Mouse (Mus musculus) heart, postnatal 4 days (tissue): ENCODE measurements around the gene Cckbr. TPM values are rescaled to one million over a fixed set of nuclear protein-coding genes. Genes with fewer than 3 reads are reported as not detected.

Source experiments
- DNase-seq: peaks from one replicate; pipeline ENCODE4 v3.0.0; 2021
- total RNA-seq, 2 experiments: library from RNA; stranded (reverse); gene quantifications; 2 replicates each; pipeline ENCODE4 v1.2.3; 2021

The Cckbr gene
- not detected for total RNA-seq

DNA sequence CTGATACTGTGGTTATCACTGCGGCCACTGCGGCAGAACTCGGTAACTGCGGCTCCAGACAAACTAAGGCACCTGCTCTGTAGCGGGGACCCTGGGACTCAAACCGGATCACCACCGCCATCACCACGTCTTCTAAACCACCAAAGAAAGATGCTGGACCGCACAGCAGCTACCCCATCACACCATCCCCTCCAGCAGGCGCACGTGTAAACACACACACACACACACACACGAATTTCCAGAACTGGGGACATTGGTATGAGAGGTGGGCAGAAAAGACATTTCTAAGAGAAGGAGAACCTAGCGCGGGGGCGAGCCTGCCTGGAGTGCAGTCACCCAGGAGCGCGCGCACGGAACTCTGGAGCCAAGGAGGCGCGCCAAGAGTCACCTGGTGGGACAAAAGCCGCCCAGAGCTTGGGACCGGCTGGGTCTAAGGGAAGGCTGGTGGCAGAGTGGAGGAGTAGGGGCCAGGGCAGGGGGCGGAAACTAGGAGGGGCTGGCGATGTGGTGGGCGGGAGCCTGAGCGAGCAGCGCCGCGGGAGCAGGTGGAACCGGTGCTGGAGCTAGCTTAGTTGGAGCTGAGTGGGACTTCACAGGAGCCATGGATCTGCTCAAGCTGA, at the start of gene Cckbr:
Gene Cckbr (plus strand): TSS at position 308 of the 620 bp plus-strand sequence.
- no peak for DNase-seq

DNA sequence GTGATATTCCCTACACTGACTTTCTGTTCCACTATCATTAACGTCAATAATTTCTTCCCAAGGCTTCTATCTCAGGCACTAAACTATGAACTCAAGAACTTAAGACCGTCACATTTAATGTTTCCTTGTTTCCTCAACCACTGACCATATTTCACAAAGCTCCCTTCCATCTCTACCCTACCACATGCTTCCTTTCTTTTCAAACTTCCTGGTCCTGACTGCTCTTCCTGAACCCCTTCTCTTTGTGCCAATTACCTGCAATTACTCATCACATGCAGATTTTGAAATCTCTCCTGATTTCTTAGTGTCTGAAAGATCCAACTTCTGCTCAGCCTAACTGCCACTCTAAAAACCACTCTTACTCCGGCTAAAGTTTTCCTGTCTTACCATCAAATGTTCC, 45.2 kb upstream of the Cckbr start:
- DNase-seq, result no peak

DNA sequence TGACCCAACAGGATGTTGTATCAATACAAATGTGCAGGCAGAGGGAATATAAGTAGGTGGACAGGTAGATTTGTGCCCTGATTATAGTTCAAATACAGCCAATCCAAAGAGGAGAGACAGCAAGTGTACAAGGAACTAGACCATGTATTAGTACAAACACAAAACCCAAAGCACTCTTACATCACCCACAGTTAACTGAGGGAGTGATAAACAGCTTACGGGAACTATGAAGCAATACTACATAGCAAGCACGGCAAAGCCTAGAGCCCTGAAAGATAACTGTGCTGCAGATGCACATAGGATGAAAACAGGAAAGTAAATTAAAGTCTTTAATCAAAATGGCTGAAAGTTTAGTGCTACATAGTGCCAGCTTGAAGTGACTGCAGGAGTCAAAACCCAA, 37.8 kb upstream of the Cckbr start:
- DNase-seq, result no peak

DNA sequence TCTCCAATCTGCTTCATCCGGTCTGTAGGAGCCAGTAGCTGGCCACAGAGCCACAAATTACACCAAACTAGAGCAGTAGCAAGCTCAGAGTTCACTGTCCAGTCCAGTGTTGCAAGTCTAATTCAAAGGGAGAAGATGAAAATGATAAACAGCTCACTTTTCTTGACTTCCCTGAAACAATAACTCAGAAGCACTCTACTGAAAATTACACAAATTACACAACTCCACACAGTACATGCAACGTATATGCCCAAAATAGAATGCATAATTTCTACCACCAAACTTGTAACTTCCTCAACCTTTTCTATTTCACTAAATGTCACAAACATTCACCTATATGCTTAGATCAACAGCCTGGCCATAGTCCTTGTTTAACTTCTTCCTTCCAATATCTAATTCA, 35.3 kb upstream of the Cckbr start:
- DNase-seq, result no peak

DNA sequence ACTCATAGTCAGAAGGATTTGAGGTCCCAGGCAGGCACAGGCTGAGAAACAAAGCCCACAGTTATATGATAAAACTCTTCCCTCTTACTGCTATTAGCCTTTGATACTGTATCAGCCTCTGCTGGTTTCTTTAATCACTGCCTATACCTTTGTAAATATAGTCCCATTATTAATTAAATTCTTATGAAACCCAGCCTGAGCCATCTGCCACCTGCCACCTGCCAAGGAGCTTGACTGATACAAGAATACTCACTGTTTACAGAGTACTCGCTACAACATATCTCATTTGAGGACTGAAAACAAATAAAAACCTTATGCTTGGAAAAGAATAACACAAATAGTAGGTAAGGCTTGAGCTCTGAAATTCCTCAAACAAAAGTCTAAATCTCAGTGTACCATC, 30.9 kb upstream of the Cckbr start:
- no peak for DNase-seq

DNA sequence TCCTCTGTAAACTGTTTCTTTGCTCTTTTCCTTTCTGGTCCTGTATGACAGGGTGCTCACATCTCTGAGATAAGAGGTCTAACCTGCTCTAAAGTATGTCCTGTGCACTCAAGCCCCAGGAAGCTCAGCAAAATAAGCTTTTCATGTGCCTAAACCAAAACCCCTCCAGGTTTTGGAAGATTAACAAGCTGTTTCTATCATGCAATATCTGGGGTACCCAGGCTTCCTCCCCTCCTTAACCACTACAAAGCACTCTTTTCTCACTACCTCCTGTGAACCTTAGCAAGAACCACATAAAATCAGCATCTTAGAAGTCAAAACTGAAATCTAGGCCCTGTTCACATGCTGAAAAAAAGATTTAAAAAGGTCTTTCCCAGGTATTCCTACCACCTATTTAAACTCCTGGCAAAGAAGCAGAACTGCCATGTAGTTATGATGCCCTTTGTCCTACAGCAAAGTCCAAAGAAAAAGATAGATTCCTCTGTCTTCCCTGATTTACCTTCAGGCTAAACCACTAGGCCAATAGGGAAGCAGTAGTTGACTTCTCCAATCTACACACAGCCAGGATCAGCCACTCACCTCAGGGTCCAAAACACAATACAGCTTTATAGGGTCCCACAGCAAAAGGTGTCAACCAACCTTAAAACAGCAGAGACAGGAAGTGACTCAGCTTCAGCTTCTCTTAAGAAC, 30.3 kb upstream of the Cckbr start:
- no peak for DNase-seq

DNA sequence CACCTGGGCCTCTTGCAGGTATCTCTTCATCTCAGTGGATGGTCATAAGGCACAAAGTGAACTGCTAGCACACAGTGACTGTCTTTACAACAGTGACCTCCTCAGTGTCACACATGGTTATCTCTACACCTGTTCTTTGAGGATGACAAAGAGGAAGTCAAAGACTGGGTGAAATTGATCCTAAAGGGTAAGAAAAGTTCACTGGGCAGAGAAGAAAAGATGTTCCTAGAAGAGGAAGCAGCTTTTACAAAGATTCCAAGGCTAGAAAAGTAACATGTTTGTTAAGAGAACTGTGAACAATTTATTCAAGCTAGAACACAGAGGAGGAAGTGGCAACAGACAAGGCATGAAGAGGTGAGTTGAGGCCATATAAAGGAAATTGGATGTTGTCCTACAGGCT, 29.4 kb upstream of the Cckbr start:
- no peak for DNase-seq

DNA sequence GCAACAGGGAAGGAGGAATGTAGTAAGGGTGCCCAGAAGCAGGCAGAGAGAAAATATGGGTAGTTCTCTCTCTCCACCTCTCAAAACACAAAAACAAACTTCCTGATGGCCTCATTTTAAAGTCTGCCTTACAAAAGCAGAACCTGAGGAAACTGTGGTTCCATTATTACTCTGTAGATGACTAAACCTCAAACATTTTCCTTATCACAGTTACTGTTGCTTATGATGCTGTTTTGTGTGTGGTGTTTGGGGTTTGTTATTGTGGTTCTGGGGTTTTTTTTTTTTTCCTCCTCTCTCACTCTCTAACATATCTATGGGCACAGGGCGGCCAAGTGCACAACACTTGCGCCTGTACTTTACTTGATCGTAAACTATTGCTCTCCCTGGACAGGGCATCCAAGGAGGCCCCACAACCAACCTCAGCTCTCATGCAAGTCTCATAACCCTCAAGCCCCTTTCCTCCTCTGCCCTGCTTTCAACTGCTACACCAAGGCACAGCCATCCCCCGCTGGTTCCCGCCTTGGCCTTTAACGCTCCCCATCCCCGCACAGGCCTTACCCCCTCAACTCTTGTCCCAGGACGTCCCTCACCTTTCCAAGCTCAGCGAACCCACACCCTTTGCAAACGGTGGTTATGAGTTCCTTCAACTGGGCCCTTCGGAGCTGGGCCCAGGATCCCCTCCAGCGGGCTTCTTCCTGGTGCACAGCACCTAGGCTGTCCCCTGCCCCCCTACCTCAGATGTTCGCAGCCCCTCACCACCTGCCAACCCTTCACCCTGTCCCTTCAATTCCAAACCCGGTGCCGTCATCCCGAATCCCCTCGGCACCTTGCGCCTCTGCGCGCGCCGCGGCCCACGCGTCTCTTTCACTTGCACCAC, 26.2 kb upstream of the Cckbr start:
- DNase-seq, result no peak

DNA sequence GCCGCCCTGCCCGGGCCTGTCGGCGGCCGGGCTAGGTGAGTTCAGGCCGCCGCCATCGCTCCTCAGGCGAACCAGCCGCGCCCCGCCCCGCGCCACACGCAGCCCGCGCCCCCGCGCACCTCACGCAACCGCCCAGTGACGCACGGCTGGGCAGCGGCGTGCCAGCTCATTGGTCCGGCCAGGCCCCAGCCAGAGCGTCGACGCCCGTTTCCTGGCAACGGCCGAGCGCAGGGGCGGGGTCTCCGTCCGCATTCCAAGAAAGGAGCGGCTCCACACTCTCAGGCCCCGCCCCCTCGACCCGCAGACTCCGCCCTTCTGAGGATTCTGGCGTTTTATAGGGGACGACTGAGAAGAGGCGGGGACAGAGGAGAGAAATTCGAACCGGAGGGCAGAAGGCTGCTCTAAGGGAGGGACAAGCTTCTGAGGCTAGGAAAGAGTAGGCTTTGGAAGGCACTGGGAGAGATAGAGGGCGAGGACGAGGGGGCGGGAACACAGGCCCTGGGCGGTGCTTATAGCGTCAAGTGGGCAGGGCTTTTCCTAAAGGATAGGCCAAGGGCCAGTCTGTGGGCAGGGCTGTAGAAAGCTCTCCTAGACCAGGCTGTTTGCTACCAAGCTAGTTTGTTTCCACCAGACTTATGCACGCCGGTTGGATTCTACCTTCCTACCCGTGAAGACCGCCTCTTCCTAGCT, 25.5 kb upstream of the Cckbr start, which contains the start of gene Fam160a2:
Gene Fam160a2 (minus strand): TSS at position 120 of the 690 bp plus-strand sequence.
- peak; percentile 100 for DNase-seq

DNA sequence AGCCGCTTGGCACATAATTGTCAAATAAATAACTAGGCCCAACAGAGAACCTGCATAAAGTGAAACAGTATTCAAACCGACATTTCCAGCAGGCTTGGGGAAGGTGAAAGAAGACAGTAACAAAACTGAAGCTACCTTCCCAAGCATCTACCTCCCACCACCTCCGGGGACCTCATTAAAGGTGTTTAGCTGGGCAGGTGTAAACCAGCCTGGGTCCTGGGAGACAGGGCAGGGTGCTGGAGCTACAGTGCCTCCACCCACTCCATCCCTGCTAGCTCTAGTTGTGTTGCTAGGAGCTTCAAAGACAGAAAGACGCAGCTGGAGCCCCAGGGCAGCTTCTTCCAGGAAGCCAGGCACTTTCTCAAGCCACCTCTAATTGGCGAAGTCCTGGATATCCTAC, 21.3 kb upstream of the Cckbr start, which contains the start of gene Cnga4:
Gene Cnga4 (plus strand): TSS at position 301 of the 400 bp plus-strand sequence.
- DNase-seq, result no peak

DNA sequence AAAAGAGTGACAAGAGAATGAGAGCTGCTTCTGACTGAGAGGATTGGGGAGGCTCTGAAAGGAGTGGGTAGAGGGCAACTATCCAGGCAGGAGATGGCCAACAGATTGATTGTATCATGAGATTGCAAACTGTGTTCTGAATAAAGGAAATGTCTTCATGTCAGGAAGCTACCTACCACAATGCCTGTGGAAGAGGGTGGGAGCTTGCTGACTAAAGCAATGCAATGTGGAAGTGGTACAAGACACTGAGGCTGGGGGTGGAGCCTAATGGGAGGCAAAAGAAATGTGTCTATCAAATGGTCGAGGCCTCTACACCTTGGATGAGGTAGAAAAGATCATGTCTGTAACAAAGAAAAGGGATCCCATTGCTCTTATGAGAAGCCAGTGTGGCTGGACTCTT, 19.2 kb upstream of the Cckbr start:
- DNase-seq, result no peak

DNA sequence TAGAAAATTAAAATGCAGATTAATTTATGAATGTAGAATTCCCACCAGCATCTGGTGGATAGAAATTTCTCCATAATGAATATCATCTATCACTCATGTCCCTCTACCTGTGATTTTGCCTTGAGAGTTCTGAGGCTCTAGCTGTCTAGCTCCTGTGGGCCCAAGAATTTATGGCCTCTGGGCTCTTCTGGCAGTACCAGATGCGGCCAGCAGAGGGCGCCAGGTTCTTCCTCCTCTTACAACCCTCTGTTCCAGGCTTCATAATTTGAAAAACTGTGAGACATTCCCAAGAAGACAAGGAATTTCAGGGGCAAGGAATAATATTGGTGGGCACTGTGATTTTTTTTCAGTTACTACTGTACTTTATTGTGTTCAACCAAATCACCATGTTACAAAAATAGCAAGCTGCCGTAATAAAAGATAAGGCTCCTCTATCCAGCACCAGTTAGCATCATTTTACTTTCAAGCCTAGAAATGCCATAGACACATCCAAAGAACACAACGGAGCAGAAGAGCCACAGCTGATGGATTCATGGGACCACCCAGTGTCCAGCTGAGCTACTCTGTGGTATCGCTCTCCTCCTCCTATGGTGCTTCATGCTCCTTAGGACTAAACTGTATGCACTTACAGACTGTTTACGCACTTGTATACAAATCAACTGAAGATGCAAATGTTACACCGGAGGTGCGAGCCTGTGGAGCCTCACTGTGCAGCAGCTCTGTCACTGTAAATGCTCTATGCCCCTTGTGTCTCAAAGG, 13.5 kb upstream of the Cckbr start:
- peak; percentile 86 for DNase-seq

DNA sequence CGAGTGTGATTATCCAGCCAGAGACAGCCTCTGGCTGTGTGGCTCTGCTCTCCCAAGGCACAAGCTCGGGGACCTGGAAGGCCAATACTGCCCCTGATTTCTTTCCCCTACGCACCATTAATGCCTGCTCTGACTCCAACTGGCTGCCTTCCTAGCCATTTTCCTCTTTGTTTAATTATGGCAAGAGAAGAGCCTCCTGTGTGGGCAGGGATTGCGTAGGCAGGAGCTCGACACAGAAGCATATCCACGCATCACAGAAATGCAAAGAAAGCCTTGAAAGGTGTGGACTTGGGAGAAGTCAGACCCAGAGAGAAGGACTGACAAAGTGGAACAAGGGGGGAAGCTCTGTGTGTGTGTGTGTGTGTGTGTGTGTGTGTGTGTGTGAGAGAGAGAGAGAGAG, 11.1 kb upstream of the Cckbr start:
- no peak for DNase-seq

DNA sequence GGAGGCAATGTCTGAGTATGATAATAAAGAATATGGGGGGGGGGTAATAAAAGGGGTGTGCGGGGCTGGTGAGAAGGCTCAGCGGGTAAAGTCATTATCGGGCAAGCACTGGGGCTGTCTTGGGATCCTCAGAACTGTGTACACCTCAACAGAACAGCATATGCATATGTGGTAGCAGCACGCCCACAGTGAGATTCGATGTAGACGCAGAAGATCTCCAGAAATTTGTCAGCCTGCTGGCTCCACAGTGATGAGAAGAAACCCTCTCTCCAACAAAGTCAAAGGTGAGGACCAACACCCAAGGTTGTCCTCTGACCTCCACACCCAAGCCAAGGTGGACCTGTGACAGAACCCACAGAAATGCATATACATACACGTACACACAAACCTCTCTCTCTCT, 9.0 kb upstream of the Cckbr start:
- DNase-seq, result no peak

DNA sequence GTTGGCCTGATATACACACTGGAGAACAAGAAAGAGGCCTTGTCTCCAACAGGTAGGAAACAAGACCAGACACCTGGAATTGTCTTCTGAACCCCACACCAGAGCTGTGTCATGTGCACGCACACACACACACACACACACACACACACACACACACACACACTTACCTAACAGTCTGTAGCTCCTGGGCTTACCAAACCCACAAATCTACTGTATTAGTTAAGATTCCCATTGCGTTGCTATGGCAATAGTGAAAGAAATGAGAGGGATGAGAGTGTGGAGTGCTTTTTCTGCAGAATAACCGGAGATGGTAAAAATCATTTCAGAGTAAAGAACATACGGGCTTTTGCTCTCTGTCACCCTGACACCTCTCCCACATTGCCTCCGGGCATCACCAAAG, 7.4 kb upstream of the Cckbr start:
- DNase-seq, result no peak

DNA sequence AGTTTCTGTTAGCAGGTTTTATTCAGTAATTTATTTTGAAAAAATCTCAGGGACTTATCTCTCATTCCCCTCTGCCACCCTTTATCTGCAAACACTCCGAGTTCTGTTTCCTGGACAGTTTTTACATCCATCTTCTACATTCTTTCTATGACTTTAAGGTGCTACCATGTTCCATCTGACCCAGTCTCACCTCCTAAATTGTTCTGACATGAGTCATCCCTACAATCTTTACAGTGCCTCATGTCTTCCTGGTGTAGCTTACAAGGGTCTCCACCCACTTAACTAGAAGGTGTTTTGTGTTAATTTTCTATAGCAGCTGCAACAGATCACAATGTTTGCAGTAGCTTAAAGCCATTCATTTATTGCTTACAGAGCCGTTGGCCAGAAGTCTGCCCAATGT, 4.6 kb upstream of the Cckbr start:
- DNase-seq, result no peak

DNA sequence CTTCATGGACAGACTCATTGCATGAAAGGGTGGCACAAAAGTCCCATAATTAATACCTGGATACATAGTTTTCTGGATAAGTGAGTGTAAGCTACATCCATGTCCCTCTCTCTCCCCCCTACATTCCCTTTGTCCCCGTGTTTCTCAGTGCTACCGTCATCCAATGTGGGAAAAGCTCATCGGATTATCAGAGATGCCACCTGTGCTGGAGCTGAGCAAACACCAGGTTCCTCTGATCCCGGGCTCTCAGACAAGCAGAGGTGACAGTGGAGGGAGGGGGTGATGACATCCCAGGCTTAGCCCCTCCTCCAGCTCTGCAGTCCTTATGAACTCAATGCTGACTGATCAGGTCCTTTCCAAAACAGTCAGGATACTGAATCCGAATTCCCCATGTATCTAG, 1.2 kb upstream of the Cckbr start:
- DNase-seq, result no peak

DNA sequence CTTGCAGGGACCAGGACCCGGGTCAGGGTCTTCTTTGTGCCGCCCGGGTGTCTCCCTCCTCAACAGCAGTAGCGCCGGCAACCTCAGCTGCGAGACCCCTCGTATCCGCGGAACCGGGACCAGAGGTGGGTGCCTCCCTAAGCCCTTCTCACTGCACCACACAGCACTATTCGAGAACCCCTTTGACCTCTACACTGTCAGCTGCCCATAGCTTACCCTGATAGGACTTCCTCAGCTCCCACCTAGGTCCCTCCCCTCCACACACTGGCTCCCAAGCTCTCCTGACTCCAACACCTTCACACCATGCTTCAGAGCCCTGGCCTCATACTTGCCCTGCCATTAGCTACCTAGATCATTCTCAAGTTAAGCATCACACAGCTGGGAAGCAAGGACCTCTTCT, 520 bp downstream of the Cckbr start:
- no peak for DNase-seq

DNA sequence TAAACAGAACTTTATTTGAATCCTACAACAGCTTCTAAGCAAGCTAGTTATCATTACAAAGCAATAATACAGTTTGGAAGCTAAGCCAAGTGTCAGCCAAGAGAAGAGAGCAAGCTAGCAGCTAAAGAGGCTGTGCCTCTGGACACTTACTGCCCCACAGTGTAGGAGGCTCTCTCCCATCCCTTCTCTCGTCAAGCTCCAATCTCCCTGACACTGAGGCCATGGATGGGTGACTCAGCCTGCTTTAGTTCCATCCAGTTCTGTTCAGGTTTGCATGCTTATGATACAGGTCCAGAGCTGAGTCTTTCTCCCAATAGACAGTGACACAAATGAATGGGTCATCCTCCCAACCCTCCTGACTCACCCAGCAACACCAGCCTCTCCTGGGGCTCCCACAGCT, 6.5 kb downstream of the Cckbr start:
- no peak for DNase-seq

DNA sequence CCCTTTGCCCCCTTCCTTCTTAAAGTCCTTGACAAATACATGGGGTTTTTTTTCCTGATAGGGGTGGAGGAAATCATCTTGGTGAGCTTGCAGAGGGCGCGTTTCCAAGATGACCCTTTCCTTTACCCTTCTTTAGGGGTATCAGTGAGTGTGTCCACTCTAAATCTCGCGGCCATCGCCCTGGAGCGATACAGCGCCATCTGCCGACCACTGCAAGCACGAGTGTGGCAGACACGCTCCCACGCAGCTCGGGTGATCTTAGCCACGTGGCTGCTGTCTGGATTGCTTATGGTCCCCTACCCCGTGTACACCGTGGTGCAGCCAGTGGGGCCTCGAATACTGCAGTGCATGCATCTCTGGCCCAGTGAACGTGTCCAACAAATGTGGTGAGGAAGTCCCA, 8.3 kb downstream of the Cckbr start:
- no peak for DNase-seq

DNA sequence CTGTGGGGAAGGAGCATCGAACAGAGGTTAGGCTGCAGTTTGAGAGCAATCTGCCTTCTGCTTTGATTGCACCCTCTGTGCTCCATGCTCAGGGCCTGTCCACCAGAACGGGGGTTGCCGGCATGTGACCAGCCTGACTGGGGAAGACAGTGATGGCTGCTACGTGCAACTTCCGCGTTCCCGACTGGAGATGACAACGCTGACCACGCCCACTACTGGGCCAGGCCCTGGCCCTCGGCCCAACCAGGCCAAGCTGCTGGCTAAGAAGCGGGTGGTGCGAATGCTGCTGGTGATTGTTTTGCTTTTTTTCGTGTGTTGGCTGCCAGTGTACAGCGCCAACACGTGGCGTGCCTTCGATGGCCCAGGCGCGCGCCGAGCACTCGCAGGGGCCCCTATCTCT, 9.3 kb downstream of the Cckbr start:
- no peak for DNase-seq
